15 mouse cellular contexts compared by ENCODE assay signal in the genomic region with DNA sequence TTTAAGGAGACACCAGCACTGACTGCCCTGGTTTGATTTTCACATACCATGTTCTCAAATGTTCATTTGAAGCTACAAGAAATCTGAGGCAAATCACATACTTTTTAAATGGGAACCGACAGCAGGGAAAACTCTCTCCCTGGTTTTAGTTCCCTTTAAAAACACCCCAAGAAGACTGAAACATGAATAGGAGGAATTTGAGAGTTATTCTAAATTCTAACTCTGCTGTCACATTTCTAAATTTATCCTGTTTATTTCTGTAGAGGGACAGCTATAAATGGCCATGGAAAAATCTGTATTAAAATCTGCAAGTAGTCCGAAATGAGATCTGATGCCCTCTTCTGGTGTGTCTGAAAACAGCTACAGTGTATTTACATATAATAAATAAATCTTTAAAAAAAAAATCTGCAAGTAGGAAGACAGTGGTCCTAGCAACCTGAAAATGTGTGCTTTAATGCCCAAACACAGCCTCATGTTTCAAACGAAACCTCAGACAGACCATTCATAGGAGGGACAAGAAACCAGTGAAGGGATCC.
"Had no signal": no experiment of that assay in that cellular context is flagged by ENCODE, and none has a peak within 500 bp of the region (broad histone marks: within the 10 kb centered on the region; RNA-seq: fewer than 3 reads in every experiment).

No protein-coding gene starts in this region.

- H3K27ac ChIP-seq: kidney, postnatal 0 days; limb, embryonic 10.5 days; limb, embryonic 13.5 days; liver, embryonic 13.5 days; macrophage; midbrain, embryonic 12.5 days; midbrain, embryonic 15.5 days had no signal

- H3K9me3 ChIP-seq: limb, embryonic 10.5 days; limb, embryonic 13.5 days; liver, embryonic 13.5 days; midbrain, embryonic 12.5 days; midbrain, embryonic 15.5 days had no signal

- ATAC-seq: intestine, postnatal 0 days; midbrain, embryonic 15.5 days had no signal

- H3K9ac ChIP-seq: limb, embryonic 13.5 days; liver, embryonic 13.5 days; midbrain, embryonic 12.5 days; midbrain, embryonic 15.5 days had no signal

- DNase-seq: kidney, adult 2 months; kidney, postnatal 25 days; liver; liver, embryonic 13.5 days; lung, adult 2 months; lung, postnatal 14 days; thymus, adult 2 months; thymus, postnatal 14 days had no signal

- H3K4me3 ChIP-seq: limb, embryonic 10.5 days; limb, embryonic 13.5 days; liver, embryonic 13.5 days; midbrain, embryonic 12.5 days; midbrain, embryonic 15.5 days had no signal

- H3K4me2 ChIP-seq: limb, embryonic 13.5 days; liver, embryonic 13.5 days; midbrain, embryonic 12.5 days; midbrain, embryonic 15.5 days had no signal

- H3K27me3 ChIP-seq: limb, embryonic 13.5 days; liver, embryonic 13.5 days; midbrain, embryonic 12.5 days; midbrain, embryonic 15.5 days had no signal

- H3K4me1 ChIP-seq: limb, embryonic 10.5 days; limb, embryonic 13.5 days; liver, embryonic 13.5 days; midbrain, embryonic 12.5 days; midbrain, embryonic 15.5 days had no signal
